Mouse (Mus musculus) left cerebral cortex, adult 9 months (tissue): ENCODE measurements around the gene Cog6.

Source experiments
- DNase-seq, 2 experiments: peaks; one replicate each; pipeline ENCODE4 v3.0.0; 2022; ENCODE audit warnings: low spot score in 2 of 2

The Cog6 gene

GRCm38 (mm10) chr3:52963441-52963840, 53.6 kb downstream of the Cog6 start:
- no peak for DNase-seq

- no peak for DNase-seq
Observed at GRCm38 (mm10) chr3:52962391-52962790, 54.6 kb downstream of the Cog6 start.

GRCm38 (mm10) chr3:52961661-52962060, 55.4 kb downstream of the Cog6 start:
- no peak for DNase-seq

GRCm38 (mm10) chr3:52960951-52961350, 56.1 kb downstream of the Cog6 start:
- no peak for DNase-seq

GRCm38 (mm10) chr3:52958444-52959120, 58.5 kb downstream of the Cog6 start:
- no peak for DNase-seq

DNA sequence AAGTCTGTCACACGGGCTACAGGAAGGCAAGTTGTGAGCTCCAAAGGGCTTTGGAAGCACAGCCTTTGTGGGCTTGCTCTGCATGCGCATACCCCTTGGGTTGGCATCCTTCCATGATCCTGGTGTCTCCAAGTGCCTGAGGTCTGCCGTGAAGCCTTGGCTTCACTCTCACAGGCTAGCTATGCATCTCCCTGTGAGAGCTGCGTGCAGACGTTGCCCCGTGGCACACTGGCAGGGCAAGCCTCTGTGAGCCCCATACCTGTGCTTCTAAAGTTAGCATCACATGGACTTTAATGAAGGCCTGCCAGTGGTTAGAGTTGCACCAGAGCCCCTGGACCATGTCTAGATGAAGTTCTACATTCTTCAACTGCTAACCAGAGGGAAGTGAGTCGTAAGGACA, 59.2 kb downstream of the Cog6 start:
- no peak for DNase-seq

DNA sequence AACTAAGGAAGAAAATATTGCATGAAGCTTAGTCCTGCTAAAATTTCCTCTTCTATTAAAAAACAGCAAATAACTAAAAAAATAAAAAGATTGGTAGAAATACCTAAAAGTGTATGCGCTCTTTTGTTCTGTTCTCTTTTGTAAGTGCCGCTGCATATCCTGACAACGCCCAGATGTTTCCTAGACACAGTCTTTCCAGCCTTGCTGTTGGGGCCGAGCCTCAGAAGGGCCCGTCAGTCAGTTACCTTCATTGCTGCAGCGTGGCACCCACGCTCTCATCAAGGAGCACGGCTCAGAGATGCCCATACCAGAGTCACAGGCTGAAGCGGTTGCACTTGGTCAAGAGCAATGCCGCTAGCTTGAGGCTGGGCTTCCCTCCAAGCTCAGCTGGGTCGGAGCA, 60.8 kb downstream of the Cog6 start:
- no peak for DNase-seq

DNA sequence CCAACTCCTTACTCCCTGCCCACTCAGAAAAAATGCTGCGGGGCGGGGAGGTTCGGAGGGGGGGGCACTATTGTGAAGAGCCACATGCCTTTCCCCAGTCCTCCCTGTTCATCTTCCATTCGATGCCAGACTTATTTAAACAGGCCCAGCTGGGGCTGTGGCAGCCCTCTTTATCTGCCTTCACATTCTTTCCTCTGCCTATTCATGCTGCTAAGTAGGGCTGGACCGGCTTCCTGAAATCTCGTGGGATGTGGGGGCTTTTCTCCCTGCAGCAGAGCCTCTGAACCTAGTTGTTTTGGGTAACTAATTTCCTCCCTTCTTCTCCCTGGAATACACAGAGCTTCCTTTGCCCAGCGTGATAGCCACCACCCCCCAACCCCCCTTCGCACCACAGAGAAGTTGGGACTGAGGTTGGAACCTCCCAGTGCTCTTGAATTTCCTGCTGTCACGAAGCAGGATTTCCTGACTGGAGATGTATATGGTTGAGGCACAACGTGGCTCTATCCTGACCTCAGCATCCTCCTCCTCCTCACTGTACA, 61.5 kb downstream of the Cog6 start:
- DNase-seq, result no peak

- no peak for DNase-seq
Observed at GRCm38 (mm10) chr3:52954656-52955055, 62.4 kb downstream of the Cog6 start.

GRCm38 (mm10) chr3:52953831-52954230, 63.2 kb downstream of the Cog6 start:
- no peak for DNase-seq

DNA sequence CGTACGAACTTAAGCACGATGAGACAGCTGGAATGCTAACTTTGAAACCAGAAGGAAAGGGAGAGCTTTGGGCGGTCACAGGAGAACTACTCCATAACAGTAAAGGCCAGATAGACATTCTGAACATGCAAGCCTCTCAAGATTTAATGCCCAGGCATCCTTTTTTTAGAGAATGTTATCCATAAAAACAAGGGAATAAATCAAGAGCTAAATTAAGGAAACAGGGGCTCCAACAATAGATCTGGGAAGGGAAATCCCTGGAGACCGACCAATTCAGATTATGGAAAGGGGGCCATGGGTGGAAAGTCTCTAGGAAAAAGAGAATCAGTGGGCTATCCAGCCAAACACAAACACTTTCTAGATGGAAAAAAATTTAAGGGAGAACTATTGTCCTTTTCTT, 68.2 kb downstream of the Cog6 start:
- DNase-seq, result no peak

DNA sequence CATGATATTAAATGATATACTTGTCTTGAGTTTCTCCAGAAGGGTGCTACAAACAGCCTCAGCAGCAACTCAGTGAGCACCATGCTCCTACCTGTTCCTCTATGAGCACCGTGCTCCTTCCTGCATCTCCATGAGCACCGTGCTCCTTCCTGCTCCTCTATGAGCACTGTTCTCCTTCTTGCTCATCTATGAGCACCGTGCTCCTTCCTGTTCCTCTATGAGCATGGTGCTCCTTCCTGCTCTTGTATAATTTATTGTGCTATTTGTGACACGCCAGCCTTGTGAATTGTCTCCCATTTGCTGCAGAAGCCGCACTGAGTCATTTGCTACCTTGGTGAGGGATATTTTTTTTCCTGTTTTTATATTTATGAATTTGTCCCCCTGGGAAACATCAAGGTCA, 69.6 kb downstream of the Cog6 start:
- DNase-seq, result no peak

GRCm38 (mm10) chr3:52940832-52941468, 76.1 kb downstream of the Cog6 start:
- peak in 1 of 2 experiments; percentile 20 for DNase-seq

DNA sequence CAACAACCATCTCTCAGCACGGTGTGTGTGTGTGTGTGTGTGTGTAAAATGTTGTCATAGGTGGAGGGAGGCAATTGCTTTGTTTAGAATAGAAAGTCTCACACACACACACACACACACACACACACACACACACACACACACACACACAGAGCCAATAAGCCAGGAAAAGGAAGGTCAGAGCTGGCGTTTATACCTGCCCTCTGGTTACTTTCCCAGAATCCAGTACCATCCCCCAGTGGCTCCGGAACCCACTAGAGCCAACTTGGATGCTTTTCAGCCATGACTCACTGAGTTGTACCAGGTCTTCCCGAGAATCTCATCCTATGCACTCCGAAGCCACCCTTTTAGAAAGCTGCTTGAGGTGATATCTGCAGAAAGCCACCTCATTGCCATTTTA, 78.6 kb downstream of the Cog6 start:
- no peak for DNase-seq

DNA sequence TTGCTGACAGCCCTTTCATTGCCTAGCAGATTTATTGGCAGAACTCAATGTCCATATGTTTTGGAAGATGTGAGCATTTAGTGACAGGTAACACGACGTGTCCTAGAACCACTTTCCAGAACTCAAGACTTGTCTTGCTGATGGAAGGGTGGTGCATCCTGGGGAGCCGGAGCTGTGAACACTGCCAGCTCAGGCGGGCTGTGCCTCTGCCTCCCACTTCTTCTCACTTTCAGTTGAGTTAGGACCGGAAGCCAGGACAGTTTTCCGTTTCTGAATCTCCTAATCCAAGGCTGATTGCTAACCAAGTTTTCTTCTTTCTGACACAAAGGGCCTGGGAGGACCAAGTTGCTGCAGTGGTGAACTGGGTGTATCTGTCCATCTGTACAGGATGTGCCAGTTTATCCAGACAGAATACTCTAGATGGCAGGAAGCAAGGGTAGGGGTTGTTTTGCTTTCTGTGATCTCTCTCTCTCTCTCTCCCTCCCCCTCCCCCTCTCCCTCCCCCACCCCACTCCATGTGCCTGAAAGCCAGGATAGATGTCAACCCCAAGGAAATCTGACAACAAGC, 79.2 kb downstream of the Cog6 start:
- DNase-seq, result no peak

DNA sequence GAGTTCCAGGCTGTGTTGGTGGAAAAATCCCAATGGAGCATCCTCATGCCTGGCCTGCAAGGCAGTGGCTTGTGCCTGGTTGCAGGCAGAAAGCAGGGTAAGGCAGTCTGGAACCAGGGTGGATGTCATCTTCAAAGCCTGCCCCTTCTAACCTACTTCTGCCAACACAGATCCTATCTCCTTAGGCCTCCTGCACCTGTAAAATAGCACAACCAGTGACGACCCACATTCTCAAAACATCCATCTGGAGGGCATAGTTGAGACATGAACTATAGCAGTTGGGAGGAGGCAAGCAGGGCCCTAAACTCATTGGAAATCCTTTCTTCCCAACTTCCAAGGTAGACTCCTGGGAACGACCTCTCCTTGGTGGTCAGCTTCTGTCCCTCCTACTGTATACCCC, 85.1 kb downstream of the Cog6 start:
- no peak for DNase-seq
